Mouse (Mus musculus) cerebellum, adult 2 months (tissue): ENCODE data around the gene Pxt1.

ENCODE experiments used
- CTCF ChIP-seq: fragments of 200-500 bp; IDR thresholded peaks from 2 replicates; pipeline ENCODE4 v1.5.1; 2011; ENCODE audit warnings: low read depth, mild to moderate bottlenecking, control low read depth, low read length, moderate library complexity, borderline replicate concordance; ENCODE audit not compliant: insufficient read depth
- POLR2A ChIP-seq: fragments of 200-500 bp; IDR thresholded peaks from 2 replicates; pipeline ENCODE4 v1.6.1; 2011; ENCODE audit warnings: low read length, control low read depth, borderline replicate concordance; ENCODE audit not compliant: insufficient read depth

DNA sequence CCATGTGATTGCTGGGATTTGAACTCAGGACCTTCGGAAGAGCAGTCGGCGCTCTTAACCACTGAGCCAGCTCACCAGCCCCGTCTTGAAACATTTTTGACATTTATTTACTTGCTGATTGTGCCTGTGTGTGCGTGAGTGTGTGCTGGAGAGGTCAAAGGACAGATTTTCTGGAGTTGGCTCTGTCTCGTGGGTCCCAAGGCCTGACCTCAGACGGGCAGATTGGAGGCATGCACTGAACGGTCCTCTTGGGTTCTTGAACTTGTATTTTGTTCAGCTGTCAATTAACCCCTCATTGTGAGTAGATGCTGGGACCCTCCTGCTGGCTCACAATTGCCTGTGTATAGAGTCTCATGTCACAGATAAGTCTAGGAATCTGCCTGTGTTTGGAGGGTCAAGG, 57.4 kb downstream of the Pxt1 start:
- TF ChIP-seq CTCF (no peak), POLR2A (no peak)
